Mouse (Mus musculus) liver, adult 2 months (tissue): ENCODE data around the gene Vsir.

Experiments used
- CTCF ChIP-seq: fragments of 200-500 bp; IDR thresholded peaks from 2 replicates; pipeline ENCODE4 v1.5.1; 2011; ENCODE audit warnings: low read depth, low read length, control low read depth
- POLR2A ChIP-seq: fragments of 200-500 bp; IDR thresholded peaks from 2 replicates; pipeline ENCODE4 v1.6.1; 2011; ENCODE audit warnings: low read length, control low read depth; ENCODE audit not compliant: insufficient read depth; ENCODE audit errors: extremely low read depth

DNA sequence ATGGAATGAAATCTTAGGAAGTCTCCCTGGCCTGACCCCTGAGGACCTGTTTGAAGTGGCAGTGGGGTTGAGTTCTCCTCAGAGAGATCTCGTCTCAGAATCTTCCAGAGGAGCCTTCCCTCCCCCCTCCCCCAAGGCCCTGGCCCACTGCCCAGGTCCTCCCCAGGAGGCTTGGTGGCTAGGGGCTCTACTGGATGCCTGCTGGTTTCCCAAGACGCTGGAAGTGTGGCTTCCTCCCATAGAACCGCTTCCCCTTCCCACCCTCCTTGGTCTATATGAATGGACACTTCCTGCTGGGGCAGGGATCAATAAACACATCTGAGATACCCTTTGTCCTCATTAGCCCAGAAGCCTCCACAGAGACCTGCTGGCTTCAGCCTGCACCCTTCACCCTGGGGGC is 4.6 kb downstream of the Vsir start:
- TF ChIP-seq CTCF (no peak), POLR2A (no peak)
